Mouse (Mus musculus) heart, embryonic 13.5 days (tissue): ENCODE results near the gene Hoxb1. TPM values are rescaled to one million over a fixed set of nuclear protein-coding genes. Genes with fewer than 3 reads are reported as not detected.

Experiments
- ATAC-seq: fragments of 200-750 bp; cut with Nextera tagmentation; 2 replicates; pipeline ENCODE4 v1.8.0; 2017; ENCODE audit warnings: moderate TSS enrichment; ENCODE audit not compliant: insufficient number of reproducible peaks, low FRiP score, low TSS enrichment; ENCODE audit errors: extremely low read depth
- H3K27ac ChIP-seq: fragments of 300-500 bp; sonication (generic); replicated peaks from 2 replicates; pipeline ENCODE4 v1.5.1; 2015; ENCODE audit warnings: moderate library complexity, mild to moderate bottlenecking, inconsistent platforms
- H3K27me3 ChIP-seq: fragments of 300-500 bp; sonication (generic); replicated peaks from 2 replicates; pipeline ENCODE4 v1.6.1; 2015; ENCODE audit warnings: mild to moderate bottlenecking, inconsistent platforms
- H3K36me3 ChIP-seq: fragments of 300-500 bp; sonication (generic); 2 replicates; pipeline ENCODE4 v1.6.1; 2015; ENCODE audit warnings: mild to moderate bottlenecking, inconsistent platforms
- H3K4me1 ChIP-seq: fragments of 300-500 bp; sonication (generic); 2 replicates; pipeline ENCODE4 v1.6.1; 2015; ENCODE audit warnings: inconsistent platforms
- H3K4me2 ChIP-seq: fragments of 300-500 bp; sonication (generic); 2 replicates; pipeline ENCODE4 v1.6.1; 2015; ENCODE audit warnings: inconsistent platforms, mild to moderate bottlenecking, moderate library complexity
- H3K4me3 ChIP-seq: fragments of 300-500 bp; sonication (generic); 2 replicates; pipeline ENCODE4 v1.5.1; 2015; ENCODE audit warnings: moderate library complexity, mild to moderate bottlenecking, inconsistent platforms
- H3K9ac ChIP-seq: fragments of 300-500 bp; sonication (generic); 2 replicates; pipeline ENCODE4 v1.6.1; 2015; ENCODE audit warnings: inconsistent platforms, mild to moderate bottlenecking, moderate library complexity
- H3K9me3 ChIP-seq: fragments of 300-500 bp; sonication (generic); 2 replicates; pipeline ENCODE4 v1.6.1; 2016; ENCODE audit warnings: inconsistent platforms
- WGBS: fragments of 180-500 bp; shearing (Covaris S2); methylation state at CpG from one replicate; pipeline ENCODE4 v1.1.7; 2015; ENCODE audit warnings: mixed read lengths; 5-methylcytosine and 5-hydroxymethylcytosine counted together
- polyA plus RNA-seq: library from polyadenylated mRNA; unstranded; fragments of >200 nt; fragmentation: Nextera tagmentation; extraction: Ambion mirVana; gene quantifications from 2 replicates; pipeline ENCODE4 v1.2.1, GENCODE M21; 2015

Hoxb1 gene
- polyA plus RNA-seq, 1 experiment from 2014 or later = 0.17 TPM

DNA sequence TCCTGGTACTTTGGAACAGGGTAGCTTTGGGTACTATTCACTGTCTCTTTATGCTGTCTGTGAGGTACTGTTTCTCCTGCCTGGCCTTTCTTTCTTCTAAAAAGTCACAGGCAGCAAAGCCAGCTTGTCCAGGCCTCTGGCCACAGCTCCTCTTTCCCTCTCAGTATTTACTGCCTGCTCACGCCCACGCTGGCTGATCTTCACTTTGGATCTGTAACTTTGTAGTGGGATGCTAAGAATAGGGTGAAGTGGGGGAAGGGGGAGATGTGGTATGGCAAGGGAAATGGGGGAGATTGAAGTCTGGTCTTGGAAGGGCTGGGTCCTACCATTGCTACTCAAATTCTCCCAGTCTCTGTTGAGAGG, 31.6 kb upstream of the Hoxb1 start:
- Histone ChIP-seq H3K27ac (peak overlapping the region; percentile 67), H3K9ac (peak overlapping the region; percentile 77), H3K36me3 (no peaks in the 10 kb centered on the region), H3K4me3 (peak overlapping the region; percentile 50), H3K4me1 (peaks cover 10% of the 10 kb centered on the region), H3K4me2 (peak overlapping the region; percentile 67), H3K27me3 (peaks cover 100% of the 10 kb centered on the region), H3K9me3 (no peaks in the 10 kb centered on the region)
- WGBS = 12% methylated on average over 2 of the region's 2 CpGs
- no peak for ATAC-seq

DNA sequence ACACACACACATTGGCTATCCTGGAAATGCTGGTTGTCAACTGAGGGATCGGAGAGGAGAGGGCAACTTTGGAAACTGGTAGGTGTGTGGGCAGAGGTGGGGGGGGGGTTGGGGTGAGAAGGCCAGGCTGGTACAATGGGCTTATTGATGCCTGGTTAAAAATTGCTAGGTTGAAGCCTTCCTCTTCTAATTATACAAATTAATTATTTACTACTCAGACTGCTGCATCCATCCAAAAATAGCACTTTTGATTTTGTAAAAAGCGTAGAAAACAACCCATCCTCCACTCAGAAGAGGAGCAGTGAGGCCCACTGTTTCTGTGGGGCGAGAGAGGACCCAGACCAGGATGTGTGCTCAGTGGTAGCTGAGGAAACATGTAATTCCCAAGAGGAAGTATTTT, 30.6 kb upstream of the Hoxb1 start:
- H3K9ac ChIP-seq = no peak overlapping the region
- peaks cover 100% of the 10 kb centered on the region for H3K27me3 ChIP-seq
- WGBS = 51% methylated on average over 3 of the region's 3 CpGs
- no peak overlapping the region for H3K4me3 ChIP-seq
- peaks cover 12% of the 10 kb centered on the region for H3K4me1 ChIP-seq
- no peak overlapping the region; the same call in 1 of the 2 replicates for H3K4me2 ChIP-seq
- H3K27ac ChIP-seq = no peak overlapping the region
- ATAC-seq = no peak
- no peaks in the 10 kb centered on the region for H3K36me3 ChIP-seq
- no peaks in the 10 kb centered on the region for H3K9me3 ChIP-seq

DNA sequence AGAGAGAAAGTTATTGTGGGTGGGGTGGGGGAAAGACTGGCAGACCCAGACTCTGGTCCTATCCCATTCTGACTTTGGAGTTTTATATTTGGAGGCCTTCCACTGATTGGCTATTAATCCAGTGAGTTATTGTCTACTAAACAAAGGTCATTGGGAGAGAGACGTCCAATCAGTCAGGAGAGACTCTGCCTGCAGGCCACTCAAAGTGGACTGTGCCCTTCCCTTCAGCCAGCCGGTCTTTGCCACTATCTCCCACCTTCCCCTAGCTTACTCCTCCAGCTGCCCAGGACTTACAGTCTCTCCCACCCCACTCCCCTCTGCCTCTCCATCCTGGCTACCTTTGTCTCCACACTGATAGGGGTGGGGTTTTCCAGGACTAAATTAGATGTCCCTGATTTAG, 29.0 kb upstream of the Hoxb1 start:
- Histone ChIP-seq H3K4me2 (no peak overlapping the region), H3K9ac (peak overlapping the region; percentile 11; the same call in 1 of the 2 replicates), H3K36me3 (no peaks in the 10 kb centered on the region), H3K9me3 (no peaks in the 10 kb centered on the region), H3K27me3 (peaks cover 100% of the 10 kb centered on the region), H3K4me1 (peaks cover 14% of the 10 kb centered on the region), H3K27ac (no peak overlapping the region), H3K4me3 (no peak overlapping the region)
- no peak for ATAC-seq
- WGBS = 24% methylated on average over 2 of the region's 2 CpGs

- H3K4me1 ChIP-seq = peaks cover 17% of the 10 kb centered on the region
- H3K4me2 ChIP-seq = no peak overlapping the region
- H3K9me3 ChIP-seq = no peaks in the 10 kb centered on the region
- H3K27ac ChIP-seq = no peak overlapping the region
- WGBS = 10% methylated on average over 6 of the region's 6 CpGs
- ATAC-seq = no peak
- peaks cover 100% of the 10 kb centered on the region for H3K27me3 ChIP-seq
- H3K36me3 ChIP-seq = no peaks in the 10 kb centered on the region
- H3K4me3 ChIP-seq = no peak overlapping the region
- H3K9ac ChIP-seq = 0 out of 2 replicates have a peak overlapping the region, but pooled peaks have one; percentile 11
These were observed 28.5 kb upstream of the Hoxb1 start for GRCm38 (mm10) chr11:96337026-96337425.

GRCm38 (mm10) chr11:96338957-96339855, 26.3 kb upstream of the Hoxb1 start:
- Histone ChIP-seq H3K27ac (peak overlapping the region; percentile 66), H3K4me1 (peaks cover 18% of the 10 kb centered on the region), H3K4me2 (peak overlapping the region; percentile 9), H3K4me3 (no peak overlapping the region), H3K27me3 (peaks cover 100% of the 10 kb centered on the region), H3K9ac (0 out of 2 replicates have a peak overlapping the region, but pooled peaks have one; percentile 28), H3K9me3 (no peaks in the 10 kb centered on the region), H3K36me3 (no peaks in the 10 kb centered on the region)
- WGBS = 28% methylated on average over 7 of the region's 7 CpGs
- ATAC-seq = no peak

DNA sequence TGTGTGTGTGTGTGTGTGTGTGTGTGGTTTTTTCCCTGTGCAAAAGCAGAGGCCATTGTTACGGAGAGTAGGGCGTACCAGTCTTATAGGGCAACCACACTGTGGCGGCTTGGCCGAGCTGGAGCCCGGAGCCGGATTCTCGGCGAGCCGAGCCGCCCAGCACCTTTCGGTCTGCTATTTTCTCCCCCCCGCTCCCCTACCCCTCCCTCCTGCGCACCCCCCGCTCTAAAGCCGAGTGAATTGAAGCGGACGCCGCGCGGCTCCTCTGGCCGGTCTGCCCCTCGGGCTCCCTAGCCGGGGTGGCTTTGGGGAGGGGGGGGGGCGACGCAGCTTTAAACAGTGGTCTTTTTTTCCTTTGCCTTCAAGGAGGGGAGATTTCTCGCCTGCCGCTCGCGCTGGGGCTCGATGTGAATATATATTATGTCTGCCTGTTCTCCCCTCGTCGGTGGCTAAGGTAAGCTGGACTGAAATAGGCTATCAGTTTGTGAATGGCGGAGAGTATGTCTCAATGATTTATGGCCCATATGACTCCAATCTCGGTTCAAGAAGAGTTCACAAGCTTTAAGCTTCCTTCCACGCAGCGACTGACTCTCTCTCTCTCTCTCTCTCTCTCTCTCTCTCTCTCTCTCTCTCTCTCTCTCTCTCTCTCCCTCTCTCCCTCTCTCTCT, 24.7 kb upstream of the Hoxb1 start:
- ATAC-seq = 0 out of 2 replicates have a peak, but pooled peaks have one; percentile 31
- H3K4me1 ChIP-seq = peaks cover 33% of the 10 kb centered on the region
- WGBS = 1% methylated on average over 35 of the region's 36 CpGs
- peaks cover 100% of the 10 kb centered on the region for H3K27me3 ChIP-seq
- peak overlapping the region; percentile 66 for H3K4me2 ChIP-seq
- no peaks in the 10 kb centered on the region for H3K36me3 ChIP-seq
- H3K9ac ChIP-seq = peak overlapping the region; percentile 76
- H3K9me3 ChIP-seq = no peaks in the 10 kb centered on the region
- peak overlapping the region; percentile 66 for H3K27ac ChIP-seq
- H3K4me3 ChIP-seq = peak overlapping the region; percentile 51

GRCm38 (mm10) chr11:96341701-96342575, 23.6 kb upstream of the Hoxb1 start:
- peak overlapping the region; percentile 66 for H3K4me2 ChIP-seq
- H3K4me3 ChIP-seq = peak overlapping the region; percentile 51
- 1% methylated on average over 40 of the region's 40 CpGs for WGBS
- peaks cover 100% of the 10 kb centered on the region for H3K27me3 ChIP-seq
- H3K9me3 ChIP-seq = no peaks in the 10 kb centered on the region
- peak overlapping the region; percentile 66 for H3K27ac ChIP-seq
- no peaks in the 10 kb centered on the region for H3K36me3 ChIP-seq
- H3K9ac ChIP-seq = peak overlapping the region; percentile 76
- ATAC-seq = no peak
- H3K4me1 ChIP-seq = peaks cover 36% of the 10 kb centered on the region

DNA sequence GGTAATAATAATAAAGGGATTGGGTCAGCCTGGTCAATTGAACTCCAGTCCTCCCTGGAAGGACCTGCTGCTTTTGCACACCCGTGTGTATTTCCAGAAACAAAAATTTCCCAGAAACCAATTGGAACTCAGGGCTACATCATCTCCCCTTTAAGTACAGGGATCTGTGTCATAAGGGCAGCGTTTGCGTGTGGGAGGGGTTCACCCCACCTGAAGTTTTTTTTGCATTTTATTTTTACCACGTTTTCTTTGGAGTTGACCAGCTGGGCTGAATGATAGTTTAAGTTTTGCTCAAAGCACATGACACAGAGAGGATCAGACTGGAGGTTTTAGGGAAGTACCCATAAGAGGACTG, 23.0 kb upstream of the Hoxb1 start:
- Histone ChIP-seq H3K27me3 (peaks cover 98% of the 10 kb centered on the region), H3K27ac (0 out of 2 replicates have a peak overlapping the region, but pooled peaks have one; percentile 6), H3K36me3 (no peaks in the 10 kb centered on the region), H3K4me3 (peak overlapping the region; percentile 51), H3K9me3 (no peaks in the 10 kb centered on the region), H3K4me2 (peak overlapping the region; percentile 66), H3K9ac (peak overlapping the region; percentile 76; the same call in 1 of the 2 replicates), H3K4me1 (peaks cover 36% of the 10 kb centered on the region)
- ATAC-seq = no peak
- WGBS = 14% methylated on average over 4 of the region's 4 CpGs

DNA sequence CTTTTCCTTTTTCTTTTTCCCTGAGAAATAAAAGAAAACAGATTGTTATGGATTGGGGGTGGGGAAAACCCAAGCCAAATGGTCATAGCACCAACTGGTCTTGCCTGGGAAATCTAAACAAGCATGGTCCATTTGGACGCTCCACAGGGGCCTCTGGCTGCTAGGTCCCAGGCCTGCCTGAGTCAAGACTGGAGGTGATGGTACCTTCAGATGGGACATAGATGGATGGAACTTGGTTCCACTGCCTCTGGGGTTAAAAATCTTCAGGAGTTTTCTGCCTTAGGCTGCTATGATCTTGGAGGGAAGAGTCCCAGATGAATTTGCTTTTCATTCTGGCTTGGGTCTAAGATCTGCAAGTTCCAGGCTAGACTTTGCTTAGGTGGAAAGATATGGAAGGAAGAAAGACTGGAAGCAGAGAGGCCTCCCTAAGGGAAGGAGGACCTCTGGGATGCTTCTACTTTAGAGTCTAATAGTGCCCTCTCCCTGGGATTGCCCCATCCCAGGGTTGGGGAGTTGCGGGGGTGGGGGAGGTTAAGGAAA, 22.3 kb upstream of the Hoxb1 start:
- Histone ChIP-seq H3K27ac (no peak overlapping the region), H3K9ac (0 out of 2 replicates have a peak overlapping the region, but pooled peaks have one; percentile 19), H3K27me3 (peaks cover 97% of the 10 kb centered on the region), H3K4me3 (no peak overlapping the region), H3K9me3 (no peaks in the 10 kb centered on the region), H3K36me3 (no peaks in the 10 kb centered on the region), H3K4me2 (peak overlapping the region; percentile 71; the same call in 1 of the 2 replicates), H3K4me1 (peaks cover 38% of the 10 kb centered on the region)
- no peak for ATAC-seq
- WGBS = 57% methylated on average over 2 of the region's 2 CpGs

- H3K9ac ChIP-seq = peak overlapping the region; percentile 71
- ATAC-seq = no peak
- H3K27me3 ChIP-seq = peaks cover 97% of the 10 kb centered on the region
- H3K9me3 ChIP-seq = no peaks in the 10 kb centered on the region
- H3K4me1 ChIP-seq = peaks cover 38% of the 10 kb centered on the region
- H3K4me3 ChIP-seq = peak overlapping the region; percentile 49
- WGBS = 17% methylated on average over 39 of the region's 40 CpGs
- H3K4me2 ChIP-seq = peak overlapping the region; percentile 71
- H3K36me3 ChIP-seq = no peaks in the 10 kb centered on the region
- peak overlapping the region; percentile 54 for H3K27ac ChIP-seq
These were observed 21.3 kb upstream of the Hoxb1 start for GRCm38 (mm10) chr11:96344061-96344877.
